In genomic region chr11:33104911-33105316, GRCm38 (mm10) we compare ENCODE assay signal across 15 mouse cellular contexts. TPM values are rescaled to one million over a fixed set of nuclear protein-coding genes. Genes with fewer than 3 reads are reported as not detected.
A peak's percentile ranks its signal among the peaks of the same experiment; 100 is the strongest.
DNase-seq lines count a peak whose midpoint lies in the region; ATAC-seq and TF ChIP-seq lines count a peak whose summit lies in the region.
"Had no signal": no experiment of that assay in that cellular context is flagged by ENCODE, and none has a peak within 500 bp of the region (broad histone marks: within the 10 kb centered on the region; RNA-seq: fewer than 3 reads in every experiment).

No protein-coding gene starts in this region.

- H3K4me1 ChIP-seq in heart, postnatal 0 days (ENCODE audit: control insufficient read depth, insufficient read depth), result 0 out of 2 replicates have a peak, but pooled peaks cover 10% of the 10 kb centered on the region
- peaks cover 3% of the 10 kb centered on the region; the same call in 1 of the 2 replicates for H3K4me1 ChIP-seq in midbrain, embryonic 16.5 days (ENCODE audit: control insufficient read depth, insufficient read depth, low read length)
- H3K4me1 ChIP-seq in midbrain, embryonic 10.5 days, result peaks cover 12% of the 10 kb centered on the region
- H3K4me1 ChIP-seq in hindbrain, embryonic 16.5 days (ENCODE audit: control insufficient read depth, insufficient read depth, low read depth, low read length), result peaks cover 5% of the 10 kb centered on the region
- peaks cover 4% of the 10 kb centered on the region; the same call in 1 of the 2 replicates for H3K4me1 ChIP-seq in stomach, embryonic 16.5 days (ENCODE audit: control insufficient read depth, insufficient read depth, low read length)

- peak; percentile 31; the same call in 1 of the 2 replicates for TF ChIP-seq EP300 in heart, postnatal 0 days (IDR thresholded peaks at IDR 0.05; ENCODE audit: low read depth)

- H3K36me3 ChIP-seq in heart, postnatal 0 days (replicated peaks; ENCODE audit: control insufficient read depth, insufficient read depth, low read length), result no peaks in the 10 kb centered on the region
- H3K36me3 ChIP-seq in midbrain, embryonic 16.5 days (ENCODE audit: control insufficient read depth, insufficient read depth, low read length), result no peaks in the 10 kb centered on the region
- no peaks in the 10 kb centered on the region for H3K36me3 ChIP-seq in midbrain, embryonic 10.5 days
- H3K36me3 ChIP-seq in hindbrain, embryonic 16.5 days (ENCODE audit: control insufficient read depth, insufficient read depth, low read length), result no peaks in the 10 kb centered on the region
- H3K36me3 ChIP-seq in stomach, embryonic 16.5 days (ENCODE audit: control insufficient read depth, insufficient read depth, low read length), result no peaks in the 10 kb centered on the region
- H3K36me3 ChIP-seq: midbrain, embryonic 12.5 days had no signal

- WGBS in heart, postnatal 0 days, result 37% methylated on average over 8 of the region's 8 CpGs
- 64% methylated on average over 8 of the region's 8 CpGs for WGBS in midbrain, embryonic 16.5 days
- WGBS in midbrain, embryonic 10.5 days, result 82% methylated on average over 7 of the region's 8 CpGs
- 39% methylated on average over 8 of the region's 8 CpGs for WGBS in hindbrain, embryonic 16.5 days
- 44% methylated on average over 8 of the region's 8 CpGs for WGBS in stomach, embryonic 16.5 days

- H3K4me2 ChIP-seq in heart, postnatal 0 days (ENCODE audit: low read depth, low read length), result no peak overlapping the region
- no peak overlapping the region for H3K4me2 ChIP-seq in midbrain, embryonic 16.5 days (ENCODE audit: low read length)
- H3K4me2 ChIP-seq in hindbrain, embryonic 16.5 days (ENCODE audit: low read length), result no peak overlapping the region
- H3K4me2 ChIP-seq in stomach, embryonic 16.5 days (ENCODE audit: low read depth, low read length), result no peak overlapping the region
- H3K4me2 ChIP-seq: midbrain, embryonic 12.5 days had no signal

- H3K9me3 ChIP-seq in heart, postnatal 0 days (replicated peaks; ENCODE audit: control insufficient read depth, low read length), result no peaks in the 10 kb centered on the region
- no peaks in the 10 kb centered on the region for H3K9me3 ChIP-seq in midbrain, embryonic 16.5 days (replicated peaks; ENCODE audit: control insufficient read depth, low read length, poor library complexity, severe bottlenecking)
- no peaks in the 10 kb centered on the region for H3K9me3 ChIP-seq in midbrain, embryonic 10.5 days (replicated peaks)
- H3K9me3 ChIP-seq in hindbrain, embryonic 16.5 days (ENCODE audit: control insufficient read depth, low read length), result no peaks in the 10 kb centered on the region
- H3K9me3 ChIP-seq in stomach, embryonic 16.5 days (replicated peaks; ENCODE audit: control insufficient read depth, low read length), result no peaks in the 10 kb centered on the region
- H3K9me3 ChIP-seq: midbrain, embryonic 12.5 days had no signal

- ATAC-seq in heart, postnatal 0 days (ENCODE audit: insufficient read depth, low read depth), result peak; percentile 76
- peak; percentile 19; the same call in 1 of the 2 replicates for ATAC-seq in midbrain, embryonic 16.5 days
- ATAC-seq in hindbrain, embryonic 16.5 days, result peak; percentile 83
- 0 out of 2 replicates have a peak, but pooled peaks have one; percentile 24 for ATAC-seq in stomach, embryonic 16.5 days (ENCODE audit: insufficient read depth, low FRiP score)

- no peak overlapping the region for H3K9ac ChIP-seq in heart, postnatal 0 days (replicated peaks; ENCODE audit: low read depth, low read length)
- no peak overlapping the region for H3K9ac ChIP-seq in midbrain, embryonic 16.5 days (ENCODE audit: low read depth, low read length)
- H3K9ac ChIP-seq in hindbrain, embryonic 16.5 days (ENCODE audit: low read depth, low read length), result no peak overlapping the region
- no peak overlapping the region for H3K9ac ChIP-seq in stomach, embryonic 16.5 days (ENCODE audit: low read length)
- H3K9ac ChIP-seq: midbrain, embryonic 12.5 days had no signal

- 0 out of 2 replicates have a peak, but pooled peaks cover 3% of the 10 kb centered on the region for H3K27me3 ChIP-seq in heart, postnatal 0 days (ENCODE audit: control insufficient read depth, insufficient read depth, low read length)
- H3K27me3 ChIP-seq in midbrain, embryonic 16.5 days (ENCODE audit: control insufficient read depth, insufficient read depth, low read depth, low read length), result no peaks in the 10 kb centered on the region
- peaks cover 5% of the 10 kb centered on the region for H3K27me3 ChIP-seq in midbrain, embryonic 10.5 days (ENCODE audit: low read depth, poor library complexity, severe bottlenecking)
- no peaks in the 10 kb centered on the region; the same call in 1 of the 2 replicates for H3K27me3 ChIP-seq in hindbrain, embryonic 16.5 days (replicated peaks; ENCODE audit: control insufficient read depth, insufficient read depth, low read length)
- H3K27me3 ChIP-seq in stomach, embryonic 16.5 days (ENCODE audit: control insufficient read depth, insufficient read depth, low read length), result no peaks in the 10 kb centered on the region

- H3K27ac ChIP-seq in heart, postnatal 0 days (ENCODE audit: low read depth), result no peak overlapping the region
- H3K27ac ChIP-seq in midbrain, embryonic 16.5 days (ENCODE audit: low read length), result no peak overlapping the region
- no peak overlapping the region for H3K27ac ChIP-seq in midbrain, embryonic 10.5 days (replicated peaks)
- no peak overlapping the region for H3K27ac ChIP-seq in hindbrain, embryonic 16.5 days (ENCODE audit: low read depth, low read length)
- no peak overlapping the region for H3K27ac ChIP-seq in stomach, embryonic 16.5 days (ENCODE audit: low read length)
- H3K27ac ChIP-seq: kidney, postnatal 0 days; left cerebral cortex, adult 2 months; midbrain, embryonic 12.5 days had no signal

- intact Hi-C loops in heart, postnatal 36 days (cut with DNase I), result loop anchor here (5.0 kb wide), 1 partner anchor 113 kb away; no protein-coding TSS in a partner anchor

- H3K4me3 ChIP-seq in heart, postnatal 0 days (ENCODE audit: low read depth, low read length), result no peak overlapping the region
- H3K4me3 ChIP-seq in midbrain, embryonic 16.5 days (ENCODE audit: low read depth, low read length), result no peak overlapping the region
- no peak overlapping the region for H3K4me3 ChIP-seq in midbrain, embryonic 10.5 days
- H3K4me3 ChIP-seq in hindbrain, embryonic 16.5 days (ENCODE audit: low read length), result no peak overlapping the region
- no peak overlapping the region for H3K4me3 ChIP-seq in stomach, embryonic 16.5 days (replicated peaks; ENCODE audit: low read length)
- H3K4me3 ChIP-seq: erythroblast, embryonic 14.5 days; left cerebral cortex, adult 2 months; midbrain, embryonic 12.5 days had no signal

- no peak for TF ChIP-seq CTCF in heart, postnatal 0 days (IDR thresholded peaks at IDR 0.05; ENCODE audit: low read depth)

- DNase-seq in heart, postnatal 0 days (ENCODE audit: low spot score), result peak; percentile 38
- DNase-seq in heart, postnatal 36 days, result no peak
- no peak for DNase-seq in midbrain, embryonic 10.5 days (ENCODE audit: low spot score)
- DNase-seq in c-Kit-positive CD71-positive TER-119-positive erythroid progenitor cells, embryonic 14.5 days (ENCODE audit: low spot score), result no peak
- no peak for DNase-seq in frontal cortex, postnatal 14 days (ENCODE audit: low spot score in 2 of 2)
- DNase-seq: gastrocnemius, postnatal 14 days had no signal

RNA-seq across cellular contexts. Expression of gene Fgf18, which starts 42.3 kb away (rescaled TPM):
- total RNA-seq in heart, postnatal 0 days (2014; rRNA removed; ENCODE audit: low replicate concordance), result 2.8 and 10.5 TPM in 2 replicates
- polyA plus RNA-seq in heart, postnatal 0 days (2015; fragmentation: Nextera tagmentation; extraction: Ambion mirVana), result 10.7 and 10.8 TPM in 2 replicates
- total RNA-seq in heart, postnatal 36 days (2021), result 1 to 10 TPM; 2.8 to 3.1 TPM
- polyA plus RNA-seq in midbrain, embryonic 16.5 days (2015; fragmentation: Nextera tagmentation; extraction: Ambion mirVana), result 2.7 and 4.8 TPM in 2 replicates
- polyA plus RNA-seq in midbrain, embryonic 10.5 days (2016; fragmentation: Nextera tagmentation; extraction: Ambion mirVana), result 6.5 and 8.8 TPM in 2 replicates
- polyA plus RNA-seq in hindbrain, embryonic 16.5 days (2015; fragmentation: Nextera tagmentation; extraction: Ambion mirVana), result 7.2 and 9.0 TPM in 2 replicates
- polyA plus RNA-seq in stomach, embryonic 16.5 days (2015; fragmentation: Nextera tagmentation; extraction: Ambion mirVana), result 1.8 and 2.0 TPM in 2 replicates
- total RNA-seq: CH12.LX; liver, adult 2 months had no signal
- polyA plus RNA-seq: erythroblast, embryonic 14.5 days; liver, adult 2 months had no signal

RNA-seq across cellular contexts. Expression of gene Npm1, which starts 58.1 kb away (rescaled TPM):
- total RNA-seq in heart, postnatal 0 days (2014; rRNA removed; ENCODE audit: low replicate concordance), result 156 and 179 TPM in 2 replicates
- polyA plus RNA-seq in heart, postnatal 0 days (2015; fragmentation: Nextera tagmentation; extraction: Ambion mirVana), result 254 and 259 TPM in 2 replicates
- 100 to 1,000 TPM; 132 to 163 TPM for total RNA-seq in heart, postnatal 36 days (2021)
- 349 and 380 TPM in 2 replicates for polyA plus RNA-seq in midbrain, embryonic 16.5 days (2015; fragmentation: Nextera tagmentation; extraction: Ambion mirVana)
- 1,028 and 1,324 TPM in 2 replicates for polyA plus RNA-seq in midbrain, embryonic 10.5 days (2016; fragmentation: Nextera tagmentation; extraction: Ambion mirVana)
- polyA plus RNA-seq in hindbrain, embryonic 16.5 days (2015; fragmentation: Nextera tagmentation; extraction: Ambion mirVana), result 351 and 353 TPM in 2 replicates
- polyA plus RNA-seq in stomach, embryonic 16.5 days (2015; fragmentation: Nextera tagmentation; extraction: Ambion mirVana), result 616 and 704 TPM in 2 replicates

Comparison
In these comparisons a context has a peak if more than half of its experiments do, and no peak if none do; other contexts are left out.
1. ATAC-seq: peak in every context shown above with its lines; median percentile 83 in hindbrain, embryonic 16.5 days; 76 in heart, postnatal 0 days; 24 in stomach, embryonic 16.5 days; 19 in midbrain, embryonic 16.5 days.